Mouse (Mus musculus) MEL (cell line): ENCODE data around the gene Mrps23. TPM values are rescaled to one million over a fixed set of nuclear protein-coding genes. Genes with fewer than 3 reads are reported as not detected.
"Not testable (repeated sequence)": the region's sequence is repeated elsewhere in the genome, so short reads cannot be mapped to it uniquely, and the experiment has no call there.

Source experiments
- DNase-seq: peaks from one replicate; pipeline ENCODE4 v3.0.0; 2011; ENCODE audit warnings: low read depth, low spot score
- H3K27ac ChIP-seq: 2 replicates; pipeline ENCODE4 v1.5.1; 2012; ENCODE audit warnings: low read depth, mild to moderate bottlenecking, control low read depth, low read length, moderate library complexity; ENCODE audit not compliant: control insufficient read depth
- H3K27me3 ChIP-seq, 2 experiments: fragments of 150-350 bp in 1 of 2; sonication (generic) in 1 of 2; 2 replicates each; pipeline ENCODE4 v1.6.1; 2012; ENCODE audit warnings: low read length in 2 of 2, mild to moderate bottlenecking in 2 of 2, improper control_type of control experiment in 1 of 2, moderate library complexity in 1 of 2; ENCODE audit not compliant: insufficient read depth in 2 of 2, control insufficient read depth in 1 of 2
- H3K36me3 ChIP-seq, 2 experiments: 2 replicates each; pipeline ENCODE4 v1.6.1; 2012 to 2014; ENCODE audit warnings: low read length in 2 of 2, improper control_type of control experiment in 1 of 2, inconsistent platforms in 1 of 2, mild to moderate bottlenecking in 1 of 2; ENCODE audit not compliant: insufficient read depth in 2 of 2, control insufficient read depth in 1 of 2
- H3K4me1 ChIP-seq, 2 experiments: fragments of 150-350 bp in 1 of 2; sonication (generic) in 1 of 2; 2 replicates each; pipeline ENCODE4 v1.6.1; 2012; ENCODE audit warnings: low read length in 2 of 2, improper control_type of control experiment in 1 of 2, mild to moderate bottlenecking in 1 of 2; ENCODE audit not compliant: insufficient read depth in 2 of 2, control insufficient read depth in 1 of 2
- H3K4me3 ChIP-seq, 2 experiments: fragments of 150-350 bp in 1 of 2; sonication (generic) in 1 of 2; 2 replicates each; pipeline ENCODE4 v1.5.1; 2012; ENCODE audit warnings: low read depth in 2 of 2, low read length in 2 of 2, mild to moderate bottlenecking in 2 of 2, moderate library complexity in 2 of 2, control low read depth in 1 of 2, improper control_type of control experiment in 1 of 2; ENCODE audit not compliant: control insufficient read depth in 1 of 2, insufficient read depth in 1 of 2
- H3K79me2 ChIP-seq: 2 replicates; pipeline ENCODE4 v1.6.1; 2012; ENCODE audit warnings: mild to moderate bottlenecking, low read length, moderate library complexity; ENCODE audit not compliant: control insufficient read depth, poor library complexity, insufficient read depth
- H3K9ac ChIP-seq: 2 replicates; pipeline ENCODE4 v1.6.1; 2012; ENCODE audit warnings: low read depth, mild to moderate bottlenecking, control low read depth, low read length, moderate library complexity; ENCODE audit not compliant: control insufficient read depth, poor library complexity, severe bottlenecking
- H3K9me3 ChIP-seq: fragments of 150-350 bp; sonication (generic); replicated peaks from 2 replicates; pipeline ENCODE4 v1.6.1; 2012; ENCODE audit warnings: mild to moderate bottlenecking, low read length, improper control_type of control experiment, moderate library complexity; ENCODE audit not compliant: insufficient read depth
- CTCF ChIP-seq, 3 experiments: IDR thresholded peaks in 2 of 3; conservative IDR thresholded peaks in 1 of 3; 2 replicates each; pipeline ENCODE4 v1.5.1; 2011 to 2012; ENCODE audit warnings: low read length in 3 of 3, low read depth in 2 of 3, mild to moderate bottlenecking in 2 of 3, improper control_type of control experiment in 1 of 3, inconsistent platforms in 1 of 3, mixed read lengths in 1 of 3, moderate library complexity in 1 of 3; ENCODE audit not compliant: control insufficient read depth in 1 of 3, insufficient read depth in 1 of 3, poor library complexity in 1 of 3, severe bottlenecking in 1 of 3
- E2F4 ChIP-seq: IDR thresholded peaks from 2 replicates; pipeline ENCODE4 v1.6.1; 2011; ENCODE audit warnings: low read depth, low read length, improper control_type of control experiment, borderline replicate concordance
- ETS1 ChIP-seq: IDR thresholded peaks from 2 replicates; pipeline ENCODE4 v1.6.1; 2012; ENCODE audit warnings: low read depth, mild to moderate bottlenecking, inconsistent platforms, low read length, improper control_type of control experiment, moderate library complexity
- MAX ChIP-seq: IDR thresholded peaks from 2 replicates; pipeline ENCODE4 v1.6.1; 2011; ENCODE audit warnings: low read length, improper control_type of control experiment
- MYC ChIP-seq: IDR thresholded peaks from 2 replicates; pipeline ENCODE4 v1.6.1; 2011; ENCODE audit warnings: low read depth, mild to moderate bottlenecking, low read length, improper control_type of control experiment, moderate library complexity
- POLR2A ChIP-seq, 2 experiments: IDR thresholded peaks; 2 replicates each; pipeline ENCODE4 v1.6.1; 2011 to 2012; ENCODE audit warnings: low read length in 2 of 2, mild to moderate bottlenecking in 2 of 2, control low read depth in 1 of 2, improper control_type of control experiment in 1 of 2, low read depth in 1 of 2, moderate library complexity in 1 of 2; ENCODE audit not compliant: control insufficient read depth in 1 of 2, insufficient read depth in 1 of 2, poor library complexity in 1 of 2
- POLR2AphosphoS2 ChIP-seq: IDR thresholded peaks from 2 replicates; pipeline ENCODE4 v1.6.1; 2011; ENCODE audit warnings: low read length, improper control_type of control experiment
- RAD21 ChIP-seq: IDR thresholded peaks from 2 replicates; pipeline ENCODE4 v1.6.1; 2011; ENCODE audit warnings: mild to moderate bottlenecking, low read depth, low read length, improper control_type of control experiment
- SIN3A ChIP-seq: IDR thresholded peaks from 2 replicates; pipeline ENCODE4 v1.6.1; 2012; ENCODE audit warnings: low read length, improper control_type of control experiment, inconsistent platforms
- SMC3 ChIP-seq: IDR thresholded peaks from 2 replicates; pipeline ENCODE4 v1.6.1; 2011; ENCODE audit warnings: low read depth, low read length, improper control_type of control experiment
- UBTF ChIP-seq: IDR thresholded peaks from 2 replicates; pipeline ENCODE4 v1.6.1; 2012; ENCODE audit warnings: low read depth, mild to moderate bottlenecking, inconsistent platforms, low read length, improper control_type of control experiment, moderate library complexity, borderline replicate concordance; ENCODE audit not compliant: insufficient read depth
- USF2 ChIP-seq, 2 experiments: IDR thresholded peaks; 2 replicates each; pipeline ENCODE4 v1.6.1; 2011 to 2012; ENCODE audit warnings: improper control_type of control experiment in 2 of 2, low read length in 2 of 2, borderline replicate concordance in 1 of 2, inconsistent platforms in 1 of 2, low read depth in 1 of 2, mild to moderate bottlenecking in 1 of 2; ENCODE audit not compliant: insufficient read depth in 1 of 2
- ZKSCAN1 ChIP-seq: IDR thresholded peaks from 2 replicates; pipeline ENCODE4 v1.6.1; 2012; ENCODE audit warnings: low read depth, mild to moderate bottlenecking, inconsistent platforms, low read length, improper control_type of control experiment, moderate library complexity
- ZNF384 ChIP-seq: IDR thresholded peaks from 2 replicates; pipeline ENCODE4 v1.6.1; 2012; ENCODE audit warnings: low read depth, mild to moderate bottlenecking, inconsistent platforms, low read length, improper control_type of control experiment
- polyA plus RNA-seq, 2 experiments: library from polyadenylated mRNA; stranded (reverse) in 1 of 2; unstranded in 1 of 2; fragments of >175 nt in 1 of 2; fragments of >200 nt in 1 of 2; gene quantifications; 2 replicates each; pipeline versions ENCODE4 v1.2.1 to v1.2.4; 2012; ENCODE audit warnings: low replicate concordance in 2 of 2, low read depth in 1 of 2; ENCODE audit not compliant: insufficient read length in 2 of 2, insufficient read depth in 1 of 2, missing spikeins in 1 of 2
- total RNA-seq: library from RNA; depleted of rRNA; stranded (reverse); fragments of 300-350 nt; gene quantifications from 2 replicates; pipeline ENCODE4 v1.2.3, GENCODE M21; 2012

The Mrps23 gene
- total and polyA plus RNA-seq, 3 experiments, result 190 to 381 TPM; not detected in 1

DNA sequence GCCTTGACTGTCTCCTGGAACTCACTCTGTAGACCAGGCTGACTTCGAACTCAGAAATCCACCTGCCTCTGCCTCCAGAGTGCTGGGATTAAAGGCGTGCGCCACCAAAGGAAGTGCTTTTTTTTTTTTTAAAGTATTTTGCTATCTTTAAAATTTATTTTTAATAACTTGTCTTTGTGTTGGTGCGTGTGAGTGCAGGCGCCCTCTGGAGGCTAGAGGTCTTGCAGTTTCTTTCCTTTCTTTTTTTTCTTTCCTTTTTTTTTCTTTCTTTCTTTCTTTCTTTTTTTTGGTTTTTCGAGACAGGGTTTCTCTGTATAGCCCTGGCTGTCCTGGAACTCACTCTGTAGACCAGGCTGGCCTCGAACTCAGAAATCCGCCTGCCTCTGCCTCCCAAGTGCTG lies 2.4 kb downstream of the Mrps23 start:
- H3K36me3 ChIP-seq, result peaks cover 6 to 23% of the 10 kb centered on the region in 2 experiments

DNA sequence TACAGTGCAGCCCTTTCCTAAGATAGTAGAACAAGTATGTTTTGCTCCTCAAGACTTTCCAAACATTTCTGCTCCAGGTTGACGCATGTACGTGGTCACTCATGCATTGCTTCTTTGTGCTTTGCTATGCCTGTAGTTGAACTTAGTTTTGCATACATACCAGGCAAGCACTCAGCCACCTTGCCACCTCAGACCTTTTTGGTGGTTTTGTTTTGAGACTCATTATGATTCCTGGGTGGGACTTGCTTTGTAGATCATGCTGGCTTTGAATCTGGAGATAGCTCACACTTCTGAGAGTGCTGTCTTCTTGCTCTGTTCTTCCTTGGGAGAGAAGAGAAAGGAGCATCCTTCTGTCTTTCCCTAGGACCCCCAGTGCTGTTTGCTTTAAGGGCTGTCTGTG lies 3.5 kb downstream of the Mrps23 start:
- DNase-seq, result no peak
- TF ChIP-seq E2F4 (no peak), SIN3A (no peak), UBTF (no peak), MAX (no peak), RAD21 (no peak), USF2 (IDR thresholded peaks at IDR 0.05; ENCODE audit: borderline replicate concordance in 1 of 2, insufficient read depth in 1 of 2, low read depth in 1 of 2, low read length in 2 of 2) (no peak)
- TF ChIP-seq, all 39 proteins: peak for 0
- H3K27ac ChIP-seq, result no peak overlapping the region
- H3K4me1 ChIP-seq, result peaks cover 3 to 12% of the 10 kb centered on the region in 2 experiments
- no peaks in the 10 kb centered on the region for H3K27me3 ChIP-seq
- H3K9ac ChIP-seq, result no peak overlapping the region
- H3K4me3 ChIP-seq, result no peak overlapping the region
- H3K36me3 ChIP-seq, result peaks cover 6 to 16% of the 10 kb centered on the region in 2 experiments
- peaks cover 20% of the 10 kb centered on the region for H3K79me2 ChIP-seq
- H3K9me3 ChIP-seq, result no peaks in the 10 kb centered on the region

More for the DNA sequence above, 2.4 kb downstream of the Mrps23 start:
- H3K4me1 ChIP-seq, result peaks cover 3 to 20% of the 10 kb centered on the region in 2 experiments
- not testable (repeated sequence) for H3K27me3 ChIP-seq, H3K27ac ChIP-seq, H3K4me3 ChIP-seq, H3K9me3 ChIP-seq, H3K9ac ChIP-seq
- DNase-seq, result peak; percentile 65
- peaks cover 20% of the 10 kb centered on the region for H3K79me2 ChIP-seq
- peak in 2 of 3 experiments; percentile 46 to 57; a peak in 4 of 6 replicates for TF ChIP-seq CTCF (IDR thresholded peaks at IDR 0.05 in 2 of 3, conservative IDR thresholded peaks at IDR 0.05 in 1 of 3; ENCODE audit: control insufficient read depth in 1 of 3, insufficient read depth in 1 of 3, low read depth in 2 of 3, low read length in 3 of 3, poor library complexity in 1 of 3, severe bottlenecking in 1 of 3)
- TF ChIP-seq ZNF384, result peak; percentile 83
- peak; percentile 49 for TF ChIP-seq SMC3
- peak; percentile 29 for TF ChIP-seq RAD21

DNA sequence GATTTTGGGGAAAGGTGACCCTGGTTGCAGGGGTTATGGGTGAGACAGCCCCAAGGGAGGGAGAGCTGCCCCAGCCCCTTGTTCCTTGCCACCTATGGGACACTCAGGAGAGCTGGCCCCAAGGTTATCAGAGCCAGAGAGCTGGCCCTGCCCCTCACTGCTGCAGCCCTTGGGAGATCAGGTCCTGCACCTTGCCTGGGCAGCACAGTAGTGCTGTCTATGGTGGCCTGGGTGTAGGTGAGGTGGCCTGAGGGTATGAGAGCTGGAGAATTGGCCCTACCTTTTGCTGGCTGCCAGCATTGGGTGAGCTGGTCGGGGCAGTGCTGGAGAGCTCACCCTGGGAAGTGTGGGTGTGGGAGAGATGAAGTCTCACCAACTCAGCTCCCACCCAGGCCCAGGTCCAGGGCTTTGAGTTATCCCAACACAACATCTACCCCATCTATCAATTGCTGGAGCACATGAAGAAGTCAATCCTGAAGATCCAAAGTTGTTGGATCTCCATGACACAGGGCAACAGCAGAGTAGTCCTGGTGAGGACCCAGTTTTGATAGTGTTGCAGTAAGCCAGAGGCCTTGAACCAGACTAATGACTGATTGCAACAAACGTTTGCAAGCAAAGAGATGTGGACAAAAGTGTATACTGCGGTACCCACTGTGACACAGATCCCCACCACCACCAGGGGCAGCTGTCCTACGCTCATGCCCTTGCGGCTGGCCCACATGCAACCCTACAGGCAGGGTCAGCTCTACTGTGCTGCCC lies 7.8 kb downstream of the Mrps23 start:
- peak; percentile 74; the same call in 1 of the 2 replicates for TF ChIP-seq POLR2AphosphoS2
- no peak for TF ChIP-seq ETS1
- TF ChIP-seq ZKSCAN1, result no peak
- TF ChIP-seq POLR2A (IDR thresholded peaks at IDR 0.05; ENCODE audit: control insufficient read depth in 1 of 2, insufficient read depth in 1 of 2, low read depth in 1 of 2, low read length in 2 of 2, poor library complexity in 1 of 2), result peak in 1 of 2 experiments; percentile 31; a peak in 1 of 4 replicates
- no peak for TF ChIP-seq MYC
- TF ChIP-seq, all 39 proteins: peak for 2
- no peak for DNase-seq
- Histone ChIP-seq H3K4me3 (no peak overlapping the region), H3K79me2 (peaks cover 5% of the 10 kb centered on the region), H3K4me1 (no peaks in the 10 kb centered on the region), H3K9me3 (no peaks in the 10 kb centered on the region), H3K27me3 (peaks cover 0 to 2% of the 10 kb centered on the region in 2 experiments; a peak in 1 of 4 replicates), H3K27ac (no peak overlapping the region), H3K9ac (no peak overlapping the region), H3K36me3 (peaks cover 4 to 6% of the 10 kb centered on the region in 2 experiments)
